Mouse (Mus musculus) cerebellum, adult 8-10 months (tissue): ENCODE measurements around the gene Hes2.

Experiments used
- DNase-seq: peaks from one replicate; pipeline ENCODE4 v3.0.0; 2022

The Hes2 gene

GRCm38 (mm10) chr4:152131809-152132771 lies 26.6 kb upstream of the Hes2 start:
- DNase-seq, result no peak

- no peak for DNase-seq
These were observed 25.9 kb upstream of the Hes2 start for GRCm38 (mm10) chr4:152132772-152133169.

- DNase-seq, result no peak
These were observed 25.5 kb upstream of the Hes2 start for GRCm38 (mm10) chr4:152133213-152133612.

GRCm38 (mm10) chr4:152134507-152134906 lies 24.2 kb upstream of the Hes2 start:
- DNase-seq, result no peak

- no peak for DNase-seq
These were observed 23.3 kb upstream of the Hes2 start for GRCm38 (mm10) chr4:152135363-152135762.

- DNase-seq, result no peak
These were observed 22.4 kb upstream of the Hes2 start for GRCm38 (mm10) chr4:152136112-152136875.

- DNase-seq, result no peak
These were observed 21.8 kb upstream of the Hes2 start for GRCm38 (mm10) chr4:152136876-152137250.

GRCm38 (mm10) chr4:152138497-152139260 lies 20.0 kb upstream of the Hes2 start:
- peak; percentile 77 for DNase-seq

GRCm38 (mm10) chr4:152140441-152140840 lies 18.2 kb upstream of the Hes2 start:
- DNase-seq, result no peak

GRCm38 (mm10) chr4:152141521-152142135 lies 17.0 kb upstream of the Hes2 start:
- DNase-seq, result no peak

GRCm38 (mm10) chr4:152143632-152144031 lies 15.0 kb upstream of the Hes2 start:
- no peak for DNase-seq

GRCm38 (mm10) chr4:152145473-152145872 lies 13.2 kb upstream of the Hes2 start:
- DNase-seq, result no peak

GRCm38 (mm10) chr4:152146033-152146827 lies 12.4 kb upstream of the Hes2 start:
- DNase-seq, result no peak

- no peak for DNase-seq
These were observed 8.1 kb upstream of the Hes2 start for GRCm38 (mm10) chr4:152150546-152150945.

- DNase-seq, result no peak
These were observed 7.2 kb upstream of the Hes2 start for GRCm38 (mm10) chr4:152151451-152151965.

GRCm38 (mm10) chr4:152151966-152152544 lies 6.6 kb upstream of the Hes2 start, which contains the start of gene Espn:
TSS of gene Espn (minus strand) at chr4:152152371.
- DNase-seq, result no peak

GRCm38 (mm10) chr4:152153771-152154177 lies 4.9 kb upstream of the Hes2 start:
- peak; percentile 66 for DNase-seq

- no peak for DNase-seq
These were observed 3.6 kb upstream of the Hes2 start for GRCm38 (mm10) chr4:152155019-152155418.

GRCm38 (mm10) chr4:152157779-152158584 lies 685 bp upstream of the Hes2 start:
- peak; percentile 52 for DNase-seq

- no peak for DNase-seq
These were observed 615 bp downstream of the Hes2 start for GRCm38 (mm10) chr4:152159285-152159678.
